Mouse (Mus musculus) left cerebral cortex, postnatal 10 days (tissue): Measurements from ENCODE around the gene Ric3. TPM values are rescaled to one million over a fixed set of nuclear protein-coding genes. Genes with fewer than 3 reads are reported as not detected.

ENCODE experiments used
- DNase-seq, 2 experiments: peaks; one replicate each; pipeline ENCODE4 v3.0.0; 2021 to 2022; ENCODE audit warnings: low spot score in 2 of 2, mixed read lengths in 1 of 2; ENCODE audit errors: extremely low spot score in 1 of 2
- intact Hi-C: fragments of 180-260 bp; cut with DNase I; formaldehyde crosslinking; loops from one replicate; pipeline ENCODE4 v1.15.1; 2025
- total RNA-seq, 2 experiments: library from RNA; stranded (reverse); gene quantifications; 2 replicates each; pipeline ENCODE4 v1.2.3; 2021

The Ric3 gene
- total RNA-seq, 2 experiments from 2014 or later, result 50.0 to 53.7 TPM

- no peak for DNase-seq
These were observed 13.5 kb downstream of the Ric3 start for GRCm38 (mm10) chr7:109069641-109070040.

GRCm38 (mm10) chr7:109059536-109059935 is 23.6 kb downstream of the Ric3 start:
- DNase-seq, result no peak
- intact Hi-C loops, result no loop called here

More at GRCm38 (mm10) chr7:109069641-109070040, 13.5 kb downstream of the Ric3 start:
- intact Hi-C loops, result no loop called here

- intact Hi-C loops, result no loop called here
- no peak for DNase-seq
These were observed 32.3 kb downstream of the Ric3 start for GRCm38 (mm10) chr7:109050831-109051230.

- DNase-seq, result no peak
- intact Hi-C loops, result no loop called here
These were observed 37.3 kb downstream of the Ric3 start for GRCm38 (mm10) chr7:109045876-109046275.

GRCm38 (mm10) chr7:109039445-109039844 is 43.7 kb downstream of the Ric3 start:
- peak in 1 of 2 experiments; percentile 44 for DNase-seq
- intact Hi-C loops, result loop anchor here (10.0 kb wide), 1 partner anchor 385 kb away; no protein-coding TSS in a partner anchor

GRCm38 (mm10) chr7:109038987-109039386 is 44.1 kb downstream of the Ric3 start:
- no peak for DNase-seq
- intact Hi-C loops, result loop anchor here (10.0 kb wide), 1 partner anchor 386 kb away; no protein-coding TSS in a partner anchor

- intact Hi-C loops, result loop anchor here (10.0 kb wide), 1 partner anchor 387 kb away; no protein-coding TSS in a partner anchor
- DNase-seq, result no peak
These were observed 44.9 kb downstream of the Ric3 start for GRCm38 (mm10) chr7:109038121-109038735.

GRCm38 (mm10) chr7:109032054-109032453 is 51.1 kb downstream of the Ric3 start:
- intact Hi-C loops, result loop anchor here (10.0 kb wide), 1 partner anchor 393 kb away; no protein-coding TSS in a partner anchor
- DNase-seq, result no peak

- DNase-seq, result no peak
- intact Hi-C loops, result loop anchor here (10.0 kb wide), 1 partner anchor 393 kb away; no protein-coding TSS in a partner anchor
These were observed 51.8 kb downstream of the Ric3 start for GRCm38 (mm10) chr7:109031331-109031730.

- intact Hi-C loops, result loop anchor here (10.0 kb wide), 2 partner anchors 215 to 395 kb away; no protein-coding TSS in a partner anchor
- DNase-seq, result no peak
These were observed 53.1 kb downstream of the Ric3 start for GRCm38 (mm10) chr7:109029961-109030465.

- peak in 1 of 2 experiments; percentile 56 for DNase-seq
- intact Hi-C loops, result loop anchor here (10.0 kb wide), 1 partner anchor 213 kb away; no protein-coding TSS in a partner anchor
These were observed 54.9 kb downstream of the Ric3 start for GRCm38 (mm10) chr7:109028204-109028603.

GRCm38 (mm10) chr7:109027721-109028120 is 55.4 kb downstream of the Ric3 start:
- DNase-seq, result no peak
- intact Hi-C loops, result loop anchor here (10.0 kb wide), 1 partner anchor 213 kb away; no protein-coding TSS in a partner anchor

- DNase-seq, result no peak
- intact Hi-C loops, result loop anchor here (10.0 kb wide), 1 partner anchor 212 kb away; no protein-coding TSS in a partner anchor
These were observed 56.2 kb downstream of the Ric3 start for GRCm38 (mm10) chr7:109026976-109027375.

GRCm38 (mm10) chr7:109025743-109026142 is 57.4 kb downstream of the Ric3 start:
- no peak for DNase-seq
- intact Hi-C loops, result loop anchor here (10.0 kb wide), 1 partner anchor 211 kb away; no protein-coding TSS in a partner anchor

GRCm38 (mm10) chr7:109021428-109021827 is 61.7 kb downstream of the Ric3 start:
- intact Hi-C loops, result loop anchor here (2.0 to 10.0 kb wide), 2 partner anchors 55 to 207 kb away; no protein-coding TSS in a partner anchor
- DNase-seq, result peak; percentile 55 to 63

GRCm38 (mm10) chr7:109019243-109019642 is 63.9 kb downstream of the Ric3 start:
- intact Hi-C loops, result no loop called here
- no peak for DNase-seq

GRCm38 (mm10) chr7:109016378-109016923 is 66.7 kb downstream of the Ric3 start:
- DNase-seq, result peak in 1 of 2 experiments; percentile 31
- intact Hi-C loops, result no loop called here

GRCm38 (mm10) chr7:109014851-109015250 is 68.3 kb downstream of the Ric3 start:
- peak in 1 of 2 experiments; percentile 32 for DNase-seq
- intact Hi-C loops, result no loop called here

- DNase-seq, result peak in 1 of 2 experiments; percentile 56
- intact Hi-C loops, result no loop called here
These were observed 70.0 kb downstream of the Ric3 start for GRCm38 (mm10) chr7:109012998-109013625.
